Mouse (Mus musculus) embryonic facial prominence, embryonic 12.5 days (tissue): Measurements from ENCODE around the gene Cog2. TPM values are rescaled to one million over a fixed set of nuclear protein-coding genes. Genes with fewer than 3 reads are reported as not detected.
A peak's percentile ranks its signal among the peaks of the same experiment; 100 is the strongest.

Experiments used
- ATAC-seq: fragments of 200-750 bp; cut with Nextera tagmentation; 2 replicates; pipeline ENCODE4 v1.8.0; 2017; ENCODE audit not compliant: insufficient number of reproducible peaks, insufficient read depth, low FRiP score, low TSS enrichment
- H3K27ac ChIP-seq: fragments of 300-500 bp; sonication (generic); 2 replicates; pipeline ENCODE4 v1.5.1; 2016; ENCODE audit warnings: mild to moderate bottlenecking
- H3K27me3 ChIP-seq: fragments of 300-500 bp; sonication (generic); 2 replicates; pipeline ENCODE4 v1.6.1; 2016; ENCODE audit warnings: mild to moderate bottlenecking, moderate library complexity
- H3K36me3 ChIP-seq: fragments of 300-500 bp; sonication (generic); 2 replicates; pipeline ENCODE4 v1.6.1; 2016; ENCODE audit warnings: mild to moderate bottlenecking
- H3K4me1 ChIP-seq: fragments of 300-500 bp; sonication (generic); 2 replicates; pipeline ENCODE4 v1.6.1; 2016
- H3K4me2 ChIP-seq: fragments of 300-500 bp; sonication (generic); replicated peaks from 2 replicates; pipeline ENCODE4 v1.6.1; 2016; ENCODE audit warnings: mild to moderate bottlenecking, moderate library complexity
- H3K4me3 ChIP-seq: fragments of 300-500 bp; sonication (generic); 2 replicates; pipeline ENCODE4 v1.5.1; 2016; ENCODE audit warnings: mild to moderate bottlenecking
- H3K9ac ChIP-seq: fragments of 300-500 bp; sonication (generic); 2 replicates; pipeline ENCODE4 v1.6.1; 2016; ENCODE audit warnings: mild to moderate bottlenecking, moderate library complexity
- H3K9me3 ChIP-seq: fragments of 300-500 bp; sonication (generic); 2 replicates; pipeline ENCODE4 v1.6.1; 2016; ENCODE audit warnings: mild to moderate bottlenecking, moderate library complexity
- WGBS: fragments of 180-500 bp; shearing (Covaris S2); methylation state at CpG from one replicate; pipeline ENCODE4 v1.1.7; 2016; 5-methylcytosine and 5-hydroxymethylcytosine counted together
- polyA plus RNA-seq: library from polyadenylated mRNA; unstranded; fragments of >200 nt; fragmentation: Nextera tagmentation; extraction: Ambion mirVana; gene quantifications from 2 replicates; pipeline ENCODE4 v1.2.1, GENCODE M21; 2016

Cog2 gene
- polyA plus RNA-seq, 1 experiment from 2014 or later = 46.8 TPM

DNA sequence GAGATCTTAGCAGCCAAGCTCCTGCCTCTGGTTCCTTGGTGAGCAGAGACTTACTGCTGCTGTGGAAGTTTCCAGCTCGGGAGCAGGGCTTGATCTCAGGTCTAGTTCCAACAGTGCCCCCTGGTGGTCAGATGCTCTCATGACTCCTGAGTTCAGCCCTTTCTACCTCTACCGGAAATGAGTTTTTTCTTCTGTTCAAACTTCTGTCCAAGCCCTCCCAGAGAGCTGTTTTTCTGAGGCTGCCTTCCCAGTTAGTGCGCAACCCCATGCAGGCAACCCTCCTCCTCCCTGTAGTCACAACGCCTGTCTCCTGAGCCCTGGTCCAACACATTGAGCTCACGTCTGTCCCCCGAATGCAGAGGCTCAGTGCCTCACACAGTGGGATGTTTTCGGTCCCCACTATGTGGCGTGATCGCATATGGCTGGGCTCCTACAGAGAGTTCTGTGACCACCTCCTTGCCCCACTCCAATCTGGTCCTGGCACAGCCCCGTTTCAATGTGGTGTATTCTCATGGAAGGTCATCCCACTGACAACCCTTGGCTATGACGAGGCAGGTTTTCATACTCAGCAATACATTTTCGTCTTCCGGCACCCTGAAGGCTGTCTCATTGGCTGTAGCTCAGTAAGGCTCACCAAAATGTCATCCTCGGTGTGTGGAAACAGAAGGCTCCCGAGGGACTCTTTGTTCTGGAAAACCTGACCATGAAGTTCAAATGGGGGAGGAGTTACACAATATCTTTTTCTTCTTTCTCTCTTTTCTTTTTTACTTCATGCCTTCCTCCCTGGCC is 53.2 kb downstream of the Cog2 start:
- H3K9me3 ChIP-seq = no peaks in the 10 kb centered on the region
- peak; percentile 30; the same call in 1 of the 2 replicates for ATAC-seq
- peaks cover 6% of the 10 kb centered on the region; the same call in 1 of the 2 replicates for H3K4me1 ChIP-seq
- no peaks in the 10 kb centered on the region for H3K36me3 ChIP-seq
- WGBS = 59% methylated on average over 15 of the region's 15 CpGs
- H3K4me2 ChIP-seq = no peak overlapping the region
- H3K27me3 ChIP-seq = no peaks in the 10 kb centered on the region
- no peak overlapping the region for H3K4me3 ChIP-seq
- H3K9ac ChIP-seq = no peak overlapping the region
- no peak overlapping the region for H3K27ac ChIP-seq

DNA sequence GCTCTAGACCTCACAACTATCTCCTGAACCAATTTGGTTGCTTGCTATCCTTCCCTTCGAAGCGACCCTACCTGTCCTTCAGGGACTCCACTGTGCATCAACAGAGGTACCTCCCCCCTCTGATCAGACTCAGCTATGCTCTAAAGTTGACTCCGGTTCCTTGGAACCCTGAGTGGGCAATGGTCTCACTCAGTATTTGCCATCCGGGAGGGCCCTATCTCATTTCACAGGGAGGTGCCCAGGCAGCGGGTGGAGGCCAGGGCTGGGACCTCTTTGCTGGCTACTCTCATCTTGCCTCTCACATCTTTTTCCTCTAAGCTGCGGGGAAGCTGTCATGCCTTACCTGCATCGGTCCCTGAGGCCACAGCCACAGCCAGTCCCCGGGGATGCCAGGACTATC is 55.2 kb downstream of the Cog2 start, which contains the start of gene Capn9:
Gene Capn9, plus strand, starts transcription at position 301 of the 400 bp plus-strand sequence.
- no peak within 1 kb of the TSS for H3K4me2 ChIP-seq
- H3K9ac ChIP-seq = no peak within 1 kb of the TSS
- WGBS = 88% methylated on average over 8 of the region's 8 CpGs
- no peak within 1 kb of the TSS for H3K27ac ChIP-seq
- no peaks in the 10 kb centered on the region for H3K36me3 ChIP-seq
- H3K4me3 ChIP-seq = no peak within 1 kb of the TSS
- no peaks in the 10 kb centered on the region for H3K27me3 ChIP-seq
- no peak for ATAC-seq
- peaks cover 6% of the 10 kb centered on the region; the same call in 1 of the 2 replicates for H3K4me1 ChIP-seq
- H3K9me3 ChIP-seq = no peaks in the 10 kb centered on the region

DNA sequence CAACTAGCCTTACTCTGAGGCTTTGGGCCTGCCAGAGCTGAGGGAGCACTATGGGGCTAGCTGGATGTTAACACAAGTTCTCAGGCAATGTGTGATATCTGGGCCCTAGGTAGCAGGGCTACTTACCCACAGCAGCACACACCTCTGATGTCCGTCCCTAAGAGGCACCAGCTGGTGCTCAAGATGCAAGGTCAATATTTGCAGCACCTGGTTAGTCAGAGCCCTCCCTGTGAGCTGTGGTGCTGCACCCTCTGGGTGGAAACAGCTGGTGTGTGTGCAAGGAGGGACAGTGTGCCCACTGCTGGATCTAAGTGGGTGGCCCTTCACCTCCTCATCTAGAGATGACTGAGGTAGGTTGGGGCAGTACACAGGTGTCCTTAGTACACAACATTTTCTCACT is 56.2 kb downstream of the Cog2 start:
- no peaks in the 10 kb centered on the region for H3K36me3 ChIP-seq
- H3K9ac ChIP-seq = no peak overlapping the region
- H3K9me3 ChIP-seq = no peaks in the 10 kb centered on the region
- no peak overlapping the region for H3K4me2 ChIP-seq
- H3K4me3 ChIP-seq = no peak overlapping the region
- 67% methylated on average over 1 of the region's 1 CpGs for WGBS
- no peak for ATAC-seq
- peaks cover 4% of the 10 kb centered on the region; the same call in 1 of the 2 replicates for H3K4me1 ChIP-seq
- H3K27me3 ChIP-seq = no peaks in the 10 kb centered on the region
- H3K27ac ChIP-seq = no peak overlapping the region

DNA sequence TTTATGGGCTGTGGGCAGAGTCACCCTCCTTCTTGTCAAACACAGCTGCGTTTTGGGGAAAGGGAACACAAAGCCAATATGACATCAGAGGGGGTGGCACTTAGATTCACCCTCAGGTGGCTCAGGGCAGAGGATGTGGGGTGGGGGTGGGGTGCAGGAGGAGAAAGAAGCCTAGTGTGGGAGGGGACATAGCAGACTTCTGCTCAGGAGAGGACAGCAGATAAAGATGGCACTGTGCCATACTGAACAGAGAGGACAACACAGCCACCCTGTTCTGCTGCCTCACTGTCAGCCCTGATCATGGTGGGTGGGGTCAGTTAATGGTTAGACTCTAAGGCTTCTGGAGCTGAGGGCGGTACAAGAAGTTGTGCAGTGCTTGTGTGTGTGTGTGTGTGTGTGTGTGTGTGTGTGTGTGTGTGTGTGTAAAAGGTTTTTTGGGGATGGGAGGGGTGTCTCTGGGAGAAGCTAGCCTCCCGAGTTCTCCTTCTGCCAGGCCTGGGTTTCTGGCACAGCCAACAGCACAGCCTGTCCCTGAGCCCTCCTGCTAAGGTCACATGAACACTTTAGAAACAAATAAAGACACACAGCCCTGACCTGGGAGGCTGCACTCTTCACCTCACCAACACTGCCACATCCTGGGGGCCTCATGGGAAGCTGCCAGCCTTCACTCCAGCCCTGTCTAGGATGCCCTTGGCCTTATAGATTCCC is 65.3 kb downstream of the Cog2 start:
- Histone ChIP-seq H3K4me3 (no peak overlapping the region), H3K9ac (no peak overlapping the region), H3K27me3 (no peaks in the 10 kb centered on the region), H3K4me2 (no peak overlapping the region), H3K4me1 (no peaks in the 10 kb centered on the region), H3K27ac (no peak overlapping the region), H3K36me3 (no peaks in the 10 kb centered on the region), H3K9me3 (no peaks in the 10 kb centered on the region)
- 41% methylated on average over 3 of the region's 3 CpGs for WGBS
- no peak for ATAC-seq

DNA sequence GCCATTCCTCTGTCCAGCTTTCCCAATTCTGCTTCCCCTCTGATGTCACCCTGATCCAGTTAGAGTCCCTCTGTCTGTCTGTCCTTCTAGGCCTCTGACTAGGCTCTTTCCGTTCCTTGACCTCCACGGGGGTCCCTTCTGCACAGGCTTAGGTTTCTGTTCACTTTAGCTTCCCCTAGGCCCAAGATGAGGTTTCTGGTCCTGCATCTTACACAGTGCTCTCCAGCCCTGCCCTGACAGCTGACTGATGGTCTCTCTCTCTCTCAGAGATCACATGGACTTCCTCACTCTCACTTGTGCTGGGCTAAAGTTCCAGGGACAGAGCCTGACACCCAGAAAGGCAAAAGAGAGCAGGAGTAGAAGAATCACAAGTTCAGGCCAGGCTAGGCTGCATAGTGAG is 66.0 kb downstream of the Cog2 start:
- Histone ChIP-seq H3K27me3 (no peaks in the 10 kb centered on the region), H3K4me3 (no peak overlapping the region), H3K27ac (no peak overlapping the region), H3K9ac (no peak overlapping the region), H3K9me3 (no peaks in the 10 kb centered on the region), H3K36me3 (no peaks in the 10 kb centered on the region), H3K4me2 (no peak overlapping the region), H3K4me1 (no peaks in the 10 kb centered on the region)
- WGBS = 79% methylated on average over 2 of the region's 2 CpGs
- ATAC-seq = no peak

DNA sequence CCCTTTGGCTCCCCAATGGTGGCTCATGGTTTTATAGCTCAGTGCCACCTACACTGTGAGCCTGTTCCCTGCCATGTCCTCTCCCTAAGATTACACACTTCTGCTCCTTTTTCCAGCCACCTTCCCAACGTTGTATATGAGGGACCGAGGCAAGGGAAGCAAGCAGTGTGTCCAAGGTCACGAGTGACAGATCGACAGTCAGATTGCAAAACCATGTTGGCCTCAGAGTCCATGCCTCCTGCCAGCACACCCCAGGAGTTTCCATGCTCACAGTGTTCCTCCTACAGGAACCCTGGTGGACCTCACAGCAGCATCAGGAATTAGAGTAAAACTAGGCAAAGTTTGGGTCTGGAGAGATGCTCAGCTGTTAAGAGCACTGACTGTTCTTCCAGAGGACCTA is 68.8 kb downstream of the Cog2 start:
- Histone ChIP-seq H3K27me3 (no peaks in the 10 kb centered on the region), H3K36me3 (no peaks in the 10 kb centered on the region), H3K4me2 (no peak overlapping the region), H3K4me3 (no peak overlapping the region), H3K27ac (no peak overlapping the region), H3K9ac (no peak overlapping the region), H3K4me1 (no peaks in the 10 kb centered on the region), H3K9me3 (no peaks in the 10 kb centered on the region)
- WGBS = 73% methylated on average over 4 of the region's 4 CpGs
- no peak for ATAC-seq

Other genes with a start within 250 kb of the Cog2 start
- gene Pgbd5, start 81.1 kb upstream of the Cog2 start, polyA plus RNA-seq = 2.0 and 2.1 TPM in 2 replicates
- gene Agt, start 48.9 kb downstream of the Cog2 start, polyA plus RNA-seq = 0.14 and 0.27 TPM in 2 replicates
- not detected in 2 replicates for gene Capn9, start 55.3 kb downstream of the Cog2 start, polyA plus RNA-seq
- 32.0 and 32.1 TPM in 2 replicates for gene 2310022B05Rik, start 142.6 kb downstream of the Cog2 start, polyA plus RNA-seq
- 52.8 and 54.1 TPM in 2 replicates for gene Ttc13, start 201.2 kb downstream of the Cog2 start, polyA plus RNA-seq
- 33.2 and 35.6 TPM in 2 replicates for gene Arv1, start 201.4 kb downstream of the Cog2 start, polyA plus RNA-seq
- gene Fam89a, start 231.1 kb downstream of the Cog2 start, polyA plus RNA-seq = 6.7 and 8.0 TPM in 2 replicates